Mouse (Mus musculus): ENCODE measurements at regions not wholly inside any gene's neighbourhood (a gene's known extent, or its start where the extent isn't known, plus 50 kb on each side); places are given as distances from the start of the nearest gene placed in this dataset.

GRCm38 (mm10) chr1:57269679-57270354 lies 107.6 kb upstream of the 1700066M21Rik start:
- no peak for DNase-seq (ENCODE audit: low spot score in 2 of 2)

- DNase-seq (ENCODE audit: low spot score in 2 of 2), result no peak
These were observed 104.8 kb upstream of the 1700066M21Rik start for GRCm38 (mm10) chr1:57272593-57272992.

GRCm38 (mm10) chr1:57281549-57281948 lies 95.9 kb upstream of the 1700066M21Rik start:
- DNase-seq (ENCODE audit: low spot score in 2 of 2), result no peak

- DNase-seq (ENCODE audit: low spot score in 2 of 2), result no peak
These were observed 81.2 kb upstream of the 1700066M21Rik start for GRCm38 (mm10) chr1:57296186-57296585.

GRCm38 (mm10) chr1:57298557-57298956 lies 78.9 kb upstream of the 1700066M21Rik start:
- no peak for DNase-seq (ENCODE audit: low spot score in 2 of 2)

- no peak for DNase-seq (ENCODE audit: low spot score in 2 of 2)
These were observed 76.0 kb upstream of the 1700066M21Rik start for GRCm38 (mm10) chr1:57301260-57301979.

- DNase-seq (ENCODE audit: low spot score in 2 of 2), result no peak
These were observed 75.5 kb upstream of the 1700066M21Rik start for GRCm38 (mm10) chr1:57301980-57302331.

GRCm38 (mm10) chr1:57304757-57305156 lies 72.7 kb upstream of the 1700066M21Rik start:
- no peak for DNase-seq (ENCODE audit: low spot score in 2 of 2)

GRCm38 (mm10) chr1:57322535-57322934 lies 54.9 kb upstream of the 1700066M21Rik start:
- DNase-seq (ENCODE audit: low spot score in 2 of 2), result no peak

- DNase-seq (ENCODE audit: low spot score in 2 of 2), result no peak
These were observed 54.3 kb upstream of the 1700066M21Rik start for GRCm38 (mm10) chr1:57323118-57323517.

GRCm38 (mm10) chr1:57325585-57326165 lies 51.7 kb upstream of the 1700066M21Rik start:
- no peak for DNase-seq (ENCODE audit: low spot score in 2 of 2)

Measured in spleen, postnatal 14 days (tissue).